Mouse (Mus musculus): ENCODE results near the gene Nmt2.

- no peak for TF ChIP-seq CTCF (IDR thresholded peaks at IDR 0.05; ENCODE audit: control insufficient read depth, insufficient read depth, low read length)
- TF ChIP-seq POLR2A (IDR thresholded peaks at IDR 0.05; ENCODE audit: borderline replicate concordance, control insufficient read depth, low read depth, low read length), result no peak
These were observed 11.8 kb downstream of the Nmt2 start for GRCm38 (mm10) chr2:3295826-3296225.

All from bone marrow, adult 2 months (tissue).